Mouse (Mus musculus) ES-E14 (cell line): ENCODE measurements at regions not wholly inside any gene's neighbourhood (a gene's known extent, or its start where the extent isn't known, plus 50 kb on each side); places are given as distances from the start of the nearest gene placed in this dataset.

Source experiments
- DNase-seq: peaks from one replicate; pipeline ENCODE4 v3.0.0-alpha.2; 2013; ENCODE audit warnings: low read depth, low spot score
- H3K27ac ChIP-seq: 2 replicates; pipeline ENCODE4 v1.5.1; 2012; ENCODE audit warnings: low read depth, mild to moderate bottlenecking, low read length, moderate library complexity, mixed read lengths; ENCODE audit not compliant: poor library complexity, insufficient read depth, severe bottlenecking
- H3K36me3 ChIP-seq: 2 replicates; pipeline ENCODE4 v1.6.1; 2012; ENCODE audit warnings: mild to moderate bottlenecking, low read length, moderate library complexity, mixed read lengths; ENCODE audit not compliant: control insufficient read depth, poor library complexity, insufficient read depth, severe bottlenecking
- H3K4me1 ChIP-seq, 2 experiments: fragments of 150-350 bp in 1 of 2; sonication (generic) in 1 of 2; 2 replicates each; pipeline ENCODE4 v1.6.1; 2012; ENCODE audit warnings: low read length in 2 of 2, mild to moderate bottlenecking in 1 of 2, mixed read lengths in 1 of 2; ENCODE audit not compliant: control insufficient read depth in 2 of 2, insufficient read depth in 2 of 2, poor library complexity in 1 of 2
- H3K4me3 ChIP-seq, 2 experiments: fragments of 150-350 bp in 1 of 2; sonication (generic) in 1 of 2; 2 replicates each; pipeline ENCODE4 v1.5.1; 2012; ENCODE audit warnings: low read length in 2 of 2, low read depth in 1 of 2, mild to moderate bottlenecking in 1 of 2, mixed read lengths in 1 of 2; ENCODE audit not compliant: insufficient read depth in 1 of 2, poor library complexity in 1 of 2, severe bottlenecking in 1 of 2
- H3K9ac ChIP-seq: 2 replicates; pipeline ENCODE4 v1.6.1; 2012; ENCODE audit warnings: low read depth, mild to moderate bottlenecking, low read length, mixed read lengths; ENCODE audit not compliant: poor library complexity, insufficient read depth, severe bottlenecking
- H3K9me3 ChIP-seq: fragments of 150-350 bp; sonication (generic); 2 replicates; pipeline ENCODE4 v1.6.1; 2012; ENCODE audit warnings: low read depth, mild to moderate bottlenecking, low read length; ENCODE audit not compliant: control insufficient read depth, insufficient read depth
- CHD2 ChIP-seq: IDR thresholded peaks from 2 replicates; pipeline ENCODE4 v1.6.1; 2014; ENCODE audit warnings: mild to moderate bottlenecking, low read depth, low read length, inconsistent platforms
- HCFC1 ChIP-seq: IDR thresholded peaks from 2 replicates; pipeline ENCODE4 v1.6.1; 2012; ENCODE audit warnings: low read length, inconsistent platforms, borderline replicate concordance; ENCODE audit not compliant: insufficient read depth
- MAFK ChIP-seq: IDR thresholded peaks from 2 replicates; pipeline ENCODE4 v1.6.1; 2014; ENCODE audit warnings: mild to moderate bottlenecking, low read depth, low read length, inconsistent platforms; ENCODE audit not compliant: insufficient read depth
- ZC3H11A ChIP-seq: IDR thresholded peaks from 2 replicates; pipeline ENCODE4 v1.6.1; 2012; ENCODE audit warnings: low read depth, mild to moderate bottlenecking, inconsistent platforms, low read length, borderline replicate concordance
- ZNF384 ChIP-seq: IDR thresholded peaks from 2 replicates; pipeline ENCODE4 v1.6.1; 2012; ENCODE audit warnings: low read depth, low read length, inconsistent platforms
- in situ Hi-C, 2 experiments: fragments of 600-800 bp; cut with MboI; formaldehyde crosslinking; loops; one replicate each; pipeline ENCODE4 v1.15.1; 2025; ENCODE audit warnings: low sequenced_read_pairs in 2 of 2, inconsistent platforms in 1 of 2; ENCODE audit not compliant: unreplicated experiment in 2 of 2

- Histone ChIP-seq H3K36me3 (no peaks in the 10 kb centered on the region), H3K27ac (no peak overlapping the region), H3K4me1 (no peaks in the 10 kb centered on the region), H3K9ac (no peak overlapping the region), H3K9me3 (no peaks in the 10 kb centered on the region), H3K4me3 (no peak overlapping the region)
- TF ChIP-seq ZNF384 (no peak), CHD2 (no peak), HCFC1 (no peak), ZC3H11A (no peak), MAFK (no peak)
- in situ Hi-C loops = no loop called here
- DNase-seq = no peak
Observed at GRCm38 (mm10) chr14:108022066-108022465, 891.9 kb downstream of the Slitrk1 start.

DNA sequence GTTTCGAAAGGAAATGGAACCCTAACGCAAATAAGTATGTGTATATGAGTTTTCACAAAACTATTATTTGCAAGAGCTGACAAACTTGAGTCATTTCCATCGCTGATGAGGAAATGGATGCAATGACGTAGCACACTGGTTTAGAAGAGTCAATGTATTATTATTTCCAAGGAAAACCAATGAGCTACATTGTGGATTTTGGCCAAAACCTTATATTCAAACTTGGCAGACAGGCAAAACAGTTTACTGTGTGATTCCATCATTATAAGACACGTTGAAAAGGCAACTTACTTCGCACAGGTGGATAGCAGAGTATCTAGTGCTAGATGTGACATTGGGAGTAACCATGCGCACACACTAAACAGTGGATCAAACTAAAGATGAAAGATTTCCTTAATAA lies 892.6 kb downstream of the Slitrk1 start:
- H3K4me3 ChIP-seq = no peak overlapping the region
- no peak for DNase-seq
- H3K27ac ChIP-seq = no peak overlapping the region
- no peak for TF ChIP-seq HCFC1
- no peak for TF ChIP-seq ZNF384
- no peak for TF ChIP-seq CHD2
- no peak for TF ChIP-seq MAFK
- no peak for TF ChIP-seq ZC3H11A
- no peaks in the 10 kb centered on the region for H3K4me1 ChIP-seq
- H3K36me3 ChIP-seq = no peaks in the 10 kb centered on the region
- in situ Hi-C loops = no loop called here
- no peaks in the 10 kb centered on the region for H3K9me3 ChIP-seq
- H3K9ac ChIP-seq = no peak overlapping the region

GRCm38 (mm10) chr14:107987752-107988285 lies 926.1 kb downstream of the Slitrk1 start:
- in situ Hi-C loops = no loop called here
- Histone ChIP-seq H3K9ac (no peak overlapping the region), H3K9me3 (no peaks in the 10 kb centered on the region), H3K4me3 (no peak overlapping the region), H3K36me3 (no peaks in the 10 kb centered on the region), H3K4me1 (no peaks in the 10 kb centered on the region), H3K27ac (no peak overlapping the region)
- TF ChIP-seq ZC3H11A (no peak), ZNF384 (no peak), MAFK (no peak), HCFC1 (no peak), CHD2 (no peak)
- no peak for DNase-seq

DNA sequence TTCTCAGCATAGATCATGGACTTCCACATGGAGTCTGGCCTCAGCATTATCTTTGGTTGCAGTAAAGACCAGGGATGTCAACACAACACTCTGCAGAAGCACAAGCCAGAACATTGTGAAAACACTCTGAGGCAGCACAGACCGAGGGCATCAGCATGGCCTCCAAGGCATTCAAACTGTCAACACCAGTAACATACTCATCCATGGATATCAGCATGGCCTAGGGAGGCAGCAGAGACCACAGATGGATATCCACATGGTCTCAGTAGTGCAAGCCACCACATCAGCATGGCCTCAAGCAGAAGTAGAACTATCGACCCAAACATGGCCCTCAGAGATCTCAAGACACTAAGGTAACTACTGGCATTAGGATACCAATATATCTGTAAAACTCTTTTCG lies 935.8 kb downstream of the Slitrk1 start:
- Histone ChIP-seq H3K27ac (no peak overlapping the region), H3K4me1 (no peaks in the 10 kb centered on the region), H3K9me3 (no peaks in the 10 kb centered on the region), H3K9ac (no peak overlapping the region), H3K36me3 (no peaks in the 10 kb centered on the region), H3K4me3 (no peak overlapping the region)
- in situ Hi-C loops = no loop called here
- no peak for DNase-seq
- TF ChIP-seq CHD2 = no peak

GRCm38 (mm10) chr14:107952076-107952475 lies 961.9 kb downstream of the Slitrk1 start:
- no peaks in the 10 kb centered on the region for H3K9me3 ChIP-seq
- no peak for TF ChIP-seq MAFK
- TF ChIP-seq ZC3H11A = no peak
- no peak for TF ChIP-seq ZNF384
- no peak for TF ChIP-seq HCFC1
- no peak overlapping the region for H3K4me3 ChIP-seq
- H3K9ac ChIP-seq = no peak overlapping the region
- H3K36me3 ChIP-seq = no peaks in the 10 kb centered on the region
- in situ Hi-C loops = no loop called here
- no peak for DNase-seq
- no peak overlapping the region for H3K27ac ChIP-seq
- H3K4me1 ChIP-seq = no peaks in the 10 kb centered on the region
